Mouse (Mus musculus) testis, adult 2 months (tissue): ENCODE measurements around the gene Nsmce3. TPM values are rescaled to one million over a fixed set of nuclear protein-coding genes. Genes with fewer than 3 reads are reported as not detected.

Source experiments
- H3K27ac ChIP-seq: fragments of 200-500 bp; 2 replicates; pipeline ENCODE4 v1.5.1; 2012; ENCODE audit warnings: low read depth, low read length; ENCODE audit not compliant: control insufficient read depth, insufficient read depth
- H3K27me3 ChIP-seq: fragments of 200-500 bp; 2 replicates; pipeline ENCODE4 v1.6.1; 2012; ENCODE audit warnings: mild to moderate bottlenecking, low read length, moderate library complexity; ENCODE audit not compliant: control insufficient read depth, insufficient read depth
- H3K36me3 ChIP-seq: fragments of 200-500 bp; 2 replicates; pipeline ENCODE4 v1.6.1; 2012; ENCODE audit warnings: mild to moderate bottlenecking, low read length; ENCODE audit not compliant: control insufficient read depth, insufficient read depth
- H3K4me1 ChIP-seq: fragments of 200-500 bp; 2 replicates; pipeline ENCODE4 v1.6.1; 2012; ENCODE audit warnings: low read length; ENCODE audit not compliant: control insufficient read depth, insufficient read depth
- H3K4me3 ChIP-seq: fragments of 200-500 bp; 2 replicates; pipeline ENCODE4 v1.5.1; 2012; ENCODE audit warnings: low read depth, mild to moderate bottlenecking, low read length, moderate library complexity, mixed read lengths; ENCODE audit not compliant: control insufficient read depth
- CTCF ChIP-seq: fragments of 200-500 bp; IDR thresholded peaks from 2 replicates; pipeline ENCODE4 v1.5.1; 2012; ENCODE audit warnings: low read depth, mild to moderate bottlenecking, inconsistent platforms, low read length, moderate library complexity; ENCODE audit not compliant: control insufficient read depth, insufficient read depth, insufficient replicate concordance
- POLR2A ChIP-seq: fragments of 200-500 bp; IDR thresholded peaks from 2 replicates; pipeline ENCODE4 v1.6.1; 2012; ENCODE audit warnings: low read depth, mild to moderate bottlenecking, inconsistent platforms, low read length, moderate library complexity; ENCODE audit not compliant: control insufficient read depth
- polyA plus RNA-seq: library from polyadenylated mRNA; depleted of rRNA; stranded (reverse); fragments of >200 nt; gene quantifications from 2 replicates; pipeline ENCODE4 v1.2.3, GENCODE M21; 2012

Gene Nsmce3
- polyA plus RNA-seq, 1 experiment = 3.4 TPM

DNA sequence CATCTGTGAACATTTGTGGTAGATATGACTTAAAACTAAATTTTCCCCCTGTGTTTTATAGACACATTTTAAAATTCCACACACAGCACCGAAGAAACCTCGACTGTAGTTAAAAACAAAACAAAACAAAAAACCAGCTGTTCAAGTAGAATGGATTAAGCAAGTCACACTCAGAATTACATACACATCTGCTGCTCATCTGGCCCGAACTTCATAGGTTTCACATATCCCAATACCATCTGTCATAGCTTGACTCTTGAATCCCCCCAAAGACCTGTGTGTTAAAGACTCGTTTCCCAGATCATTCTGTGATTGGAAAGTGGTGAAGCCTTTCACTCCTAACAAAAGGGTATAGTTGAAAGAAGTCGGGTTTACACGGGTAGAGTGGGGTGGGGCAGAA is 9.4 kb upstream of the Nsmce3 start:
- TF ChIP-seq POLR2A (no peak), CTCF (no peak)
- H3K4me1 ChIP-seq = no peaks in the 10 kb centered on the region
- H3K27ac ChIP-seq = no peak overlapping the region
- no peaks in the 10 kb centered on the region for H3K36me3 ChIP-seq
- no peaks in the 10 kb centered on the region for H3K27me3 ChIP-seq
- H3K4me3 ChIP-seq = no peak overlapping the region

DNA sequence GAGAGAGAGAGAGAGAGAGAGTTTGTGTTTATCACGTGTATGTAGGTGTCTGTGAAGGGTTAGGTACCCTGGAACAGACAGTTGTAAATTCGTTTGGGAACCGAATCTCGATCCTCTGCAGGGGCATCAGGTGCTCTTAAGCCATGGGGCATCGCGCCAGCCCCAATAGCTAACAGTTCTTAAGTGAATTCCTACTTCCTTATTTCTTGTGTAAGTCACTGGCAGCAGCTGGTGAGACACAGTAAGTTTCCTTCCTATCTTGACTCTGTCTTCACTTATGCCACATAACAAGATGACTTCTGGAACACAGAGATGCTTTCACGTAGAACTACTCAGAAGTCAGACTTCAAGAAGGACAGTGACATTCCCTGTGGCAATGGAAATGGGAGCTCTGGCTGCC is 8.6 kb upstream of the Nsmce3 start:
- Histone ChIP-seq H3K27ac (no peak overlapping the region), H3K4me3 (no peak overlapping the region), H3K4me1 (no peaks in the 10 kb centered on the region), H3K36me3 (no peaks in the 10 kb centered on the region), H3K27me3 (no peaks in the 10 kb centered on the region)
- TF ChIP-seq POLR2A (no peak), CTCF (no peak)

DNA sequence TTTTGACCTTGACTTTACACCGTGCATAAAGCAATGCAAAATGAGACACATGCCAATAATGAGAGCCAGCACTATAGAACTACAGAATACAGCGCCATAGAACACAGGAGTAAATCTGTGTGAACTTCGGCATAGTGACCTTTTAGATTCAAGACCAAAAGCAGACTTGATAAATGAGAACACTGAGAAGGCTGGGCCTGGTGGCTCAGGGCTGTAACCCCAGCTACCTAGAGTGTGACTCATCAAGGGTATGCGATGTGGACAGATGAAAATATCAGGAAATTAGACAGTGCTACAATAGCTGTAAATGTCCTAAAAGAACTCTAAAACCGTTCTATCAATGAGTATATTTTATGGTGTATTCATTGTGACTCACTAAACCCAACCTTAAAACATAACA is 7.6 kb upstream of the Nsmce3 start:
- TF ChIP-seq CTCF = no peak
- TF ChIP-seq POLR2A = no peak
- Histone ChIP-seq H3K4me3 (no peak overlapping the region), H3K27me3 (no peaks in the 10 kb centered on the region), H3K4me1 (no peaks in the 10 kb centered on the region), H3K36me3 (no peaks in the 10 kb centered on the region), H3K27ac (no peak overlapping the region)

GRCm38 (mm10) chr7:64874941-64875340 is 2.1 kb upstream of the Nsmce3 start:
- Histone ChIP-seq H3K36me3 (no peaks in the 10 kb centered on the region), H3K27ac (no peak overlapping the region), H3K4me3 (no peak overlapping the region), H3K4me1 (peaks cover 4% of the 10 kb centered on the region), H3K27me3 (no peaks in the 10 kb centered on the region)
- TF ChIP-seq POLR2A (no peak), CTCF (no peak)

- Histone ChIP-seq H3K4me3 (peak overlapping the region; percentile 91; the same call in 1 of the 2 replicates), H3K27ac (no peak overlapping the region), H3K4me1 (peaks cover 4% of the 10 kb centered on the region), H3K36me3 (no peaks in the 10 kb centered on the region), H3K27me3 (no peaks in the 10 kb centered on the region)
- no peak for TF ChIP-seq POLR2A
- no peak for TF ChIP-seq CTCF
Observed at GRCm38 (mm10) chr7:64873266-64873665, 469 bp upstream of the Nsmce3 start.

GRCm38 (mm10) chr7:64871987-64872742 is 632 bp downstream of the Nsmce3 start:
- peak overlapping the region; percentile 91 for H3K4me3 ChIP-seq
- peak overlapping the region; percentile 93 for H3K27ac ChIP-seq
- TF ChIP-seq POLR2A (no peak), CTCF (no peak)
- H3K36me3 ChIP-seq = no peaks in the 10 kb centered on the region
- peaks cover 4% of the 10 kb centered on the region for H3K4me1 ChIP-seq
- no peaks in the 10 kb centered on the region for H3K27me3 ChIP-seq

- Histone ChIP-seq H3K4me1 (peaks cover 4% of the 10 kb centered on the region), H3K36me3 (no peaks in the 10 kb centered on the region), H3K27me3 (no peaks in the 10 kb centered on the region), H3K27ac (no peak overlapping the region), H3K4me3 (no peak overlapping the region)
- TF ChIP-seq CTCF (no peak), POLR2A (no peak)
Observed at GRCm38 (mm10) chr7:64869549-64870065, 3.2 kb downstream of the Nsmce3 start.

- H3K4me3 ChIP-seq = no peak overlapping the region
- H3K27me3 ChIP-seq = no peaks in the 10 kb centered on the region
- no peaks in the 10 kb centered on the region for H3K36me3 ChIP-seq
- no peaks in the 10 kb centered on the region for H3K4me1 ChIP-seq
- H3K27ac ChIP-seq = no peak overlapping the region
- TF ChIP-seq CTCF = no peak
- no peak for TF ChIP-seq POLR2A
Observed at GRCm38 (mm10) chr7:64863538-64863937, 9.3 kb downstream of the Nsmce3 start.
